Mouse (Mus musculus): ENCODE data around the gene Vash2. TPM values are rescaled to one million over a fixed set of nuclear protein-coding genes. Genes with fewer than 3 reads are reported as not detected.

Vash2 gene
- polyA plus RNA-seq (2015; fragmentation: Illumina TruSeq; extraction: RNeasy Lipid Tissue Mini Kit (QIAGEN cat#74804); ENCODE audit: insufficient read depth, low read depth, low replicate concordance) = not detected

DNA sequence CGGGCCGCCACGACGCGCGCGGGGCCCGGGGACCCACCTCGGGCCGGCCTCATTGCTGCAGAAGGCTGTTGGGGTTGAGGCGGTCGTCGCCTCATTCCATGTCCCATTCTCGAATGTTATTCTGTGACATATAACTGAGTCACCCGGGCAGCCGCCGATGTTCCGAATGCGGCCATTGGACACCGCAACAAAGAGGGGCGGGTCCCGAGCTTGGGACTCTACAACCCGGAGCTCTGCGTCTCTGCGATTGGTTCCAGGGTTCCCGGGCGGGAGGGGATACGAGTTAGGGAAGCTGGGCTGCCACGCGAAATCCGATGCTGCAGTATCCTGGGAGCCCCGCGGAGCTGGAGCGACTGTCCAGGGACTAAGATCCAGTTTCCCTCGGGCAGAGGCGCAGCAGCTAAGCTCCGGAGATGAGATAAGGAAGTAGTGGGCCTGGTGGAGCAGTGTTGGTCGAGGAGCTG is at the start of gene Vash2:
Gene Vash2, minus strand, starts transcription at position 197 of the 464 bp plus-strand sequence.

DNA sequence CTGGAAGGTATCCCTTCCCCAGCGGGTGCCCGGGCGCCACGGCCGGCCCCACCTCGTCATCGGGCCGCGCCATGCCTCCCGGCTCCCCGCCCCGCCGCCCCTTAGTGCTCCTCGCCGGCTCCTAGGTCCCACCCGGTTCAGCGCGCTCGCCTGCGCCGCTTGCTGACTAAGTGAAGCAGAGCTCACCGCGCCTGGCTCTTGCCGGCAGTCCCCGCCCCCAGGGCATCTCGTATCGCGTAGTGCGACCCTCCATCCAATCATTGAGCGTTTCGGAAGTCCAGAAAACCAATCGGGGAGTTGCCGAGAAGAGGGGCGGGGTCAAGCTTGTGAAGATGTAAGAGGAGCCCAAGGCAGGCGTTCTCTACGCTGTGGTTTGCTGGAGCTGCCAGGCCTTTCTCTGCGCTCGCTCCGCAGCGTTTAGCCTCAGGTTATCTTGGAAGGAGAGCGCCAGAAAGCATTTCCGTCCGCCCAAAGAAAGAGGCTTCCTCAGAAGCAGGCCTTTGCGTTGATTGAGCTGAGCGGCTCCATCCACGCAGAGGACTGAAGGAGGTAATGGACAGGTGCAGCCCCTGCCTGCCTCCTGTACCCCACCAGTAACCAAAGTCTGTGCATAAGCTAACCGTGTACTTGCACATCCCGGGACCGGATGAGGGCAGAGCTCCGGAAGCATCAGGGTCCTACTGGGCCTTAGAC is 47.1 kb upstream of the Vash2 start, which contains the start of gene Flvcr1:
Gene Flvcr1, minus strand, starts transcription at position 138 of the 693 bp plus-strand sequence.

DNA sequence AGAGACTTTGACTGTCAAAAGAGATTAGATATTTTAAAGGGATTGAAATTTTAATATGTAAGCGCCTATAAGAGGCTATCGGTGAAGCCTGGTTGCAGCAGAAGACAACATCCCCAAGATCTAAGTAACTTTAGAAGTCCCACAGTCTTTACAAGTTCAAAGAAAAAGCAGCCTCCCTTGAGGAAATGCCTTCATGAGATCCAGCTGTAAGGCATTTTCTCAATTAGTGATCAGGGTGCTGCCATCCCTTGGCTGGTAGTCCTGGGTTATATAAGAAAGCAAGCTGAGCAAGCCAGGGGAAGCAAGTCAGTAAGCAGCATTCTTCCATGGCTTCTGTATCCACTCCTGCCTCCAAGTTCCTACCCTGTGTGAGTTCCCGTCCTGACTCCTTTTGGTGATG is 54.3 kb downstream of the Vash2 start, which contains the start of gene Angel2:
Gene Angel2, plus strand, starts transcription at position 301 of the 400 bp plus-strand sequence.

DNA sequence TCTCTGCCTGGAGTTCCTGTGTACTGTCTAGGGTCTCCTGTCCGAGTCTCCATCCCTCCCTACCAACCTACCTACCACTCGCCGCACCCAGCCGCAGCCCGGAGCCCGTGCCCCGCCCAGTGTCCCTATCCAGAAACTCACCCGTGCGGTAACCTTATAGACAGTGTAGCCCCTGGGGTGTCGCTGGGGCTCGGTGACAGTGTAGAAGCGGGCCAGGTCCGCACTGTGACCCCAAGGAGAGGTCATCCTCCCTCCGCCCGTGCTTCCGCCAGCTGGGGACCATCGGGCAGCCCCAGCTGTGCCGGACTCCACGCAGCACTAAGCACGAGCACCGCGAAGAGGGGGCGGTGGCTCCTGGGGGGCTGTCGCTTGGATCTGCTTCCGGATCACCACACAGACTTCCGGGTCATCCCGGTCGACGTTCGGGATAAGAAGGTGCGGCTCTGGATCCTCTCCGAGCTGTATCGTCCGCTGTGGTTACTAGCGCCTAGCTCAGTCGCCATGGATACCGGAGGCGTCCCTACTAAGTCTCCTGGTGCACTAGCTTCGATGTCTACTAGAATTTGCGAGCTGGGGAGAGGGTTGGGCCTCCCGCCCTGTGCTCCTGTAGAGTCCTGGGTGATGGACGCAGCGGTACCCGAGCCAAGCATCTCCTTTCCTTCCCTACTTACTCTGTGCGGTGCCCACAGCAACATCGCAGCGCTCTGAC is 67.5 kb downstream of the Vash2 start, which contains the start of gene Rps6kc1:
Gene Rps6kc1, minus strand, starts transcription at position 356 of the 709 bp plus-strand sequence.

Other genes with a start within 250 kb of the Vash2 start
- 5.1 TPM for gene Rps6kc1, start 67.5 kb downstream of the Vash2 start, polyA plus RNA-seq (2015; fragmentation: Illumina TruSeq; extraction: RNeasy Lipid Tissue Mini Kit (QIAGEN cat#74804); ENCODE audit: insufficient read depth, low read depth, low replicate concordance)
- gene Angel2, start 54.2 kb downstream of the Vash2 start, polyA plus RNA-seq (2015; fragmentation: Illumina TruSeq; extraction: RNeasy Lipid Tissue Mini Kit (QIAGEN cat#74804); ENCODE audit: insufficient read depth, low read depth, low replicate concordance) = 7.1 TPM
- 3.6 TPM for gene Flvcr1, start 46.9 kb upstream of the Vash2 start, polyA plus RNA-seq (2015; fragmentation: Illumina TruSeq; extraction: RNeasy Lipid Tissue Mini Kit (QIAGEN cat#74804); ENCODE audit: insufficient read depth, low read depth, low replicate concordance)
- gene Spata45, start 57.3 kb upstream of the Vash2 start, polyA plus RNA-seq (2015; fragmentation: Illumina TruSeq; extraction: RNeasy Lipid Tissue Mini Kit (QIAGEN cat#74804); ENCODE audit: insufficient read depth, low read depth, low replicate concordance) = not detected
- 10.7 TPM for gene Tatdn3, start 83.6 kb upstream of the Vash2 start, polyA plus RNA-seq (2015; fragmentation: Illumina TruSeq; extraction: RNeasy Lipid Tissue Mini Kit (QIAGEN cat#74804); ENCODE audit: insufficient read depth, low read depth, low replicate concordance)
- not detected for gene Nsl1, start 83.7 kb upstream of the Vash2 start, polyA plus RNA-seq (2015; fragmentation: Illumina TruSeq; extraction: RNeasy Lipid Tissue Mini Kit (QIAGEN cat#74804); ENCODE audit: insufficient read depth, low read depth, low replicate concordance)
- 1.9 TPM for gene Batf3, start 118.6 kb upstream of the Vash2 start, polyA plus RNA-seq (2015; fragmentation: Illumina TruSeq; extraction: RNeasy Lipid Tissue Mini Kit (QIAGEN cat#74804); ENCODE audit: insufficient read depth, low read depth, low replicate concordance)
- gene Fam71a, start 185.5 kb upstream of the Vash2 start, polyA plus RNA-seq (2015; fragmentation: Illumina TruSeq; extraction: RNeasy Lipid Tissue Mini Kit (QIAGEN cat#74804); ENCODE audit: insufficient read depth, low read depth, low replicate concordance) = not detected
- 6.2 TPM for gene Atf3, start 238.7 kb upstream of the Vash2 start, polyA plus RNA-seq (2015; fragmentation: Illumina TruSeq; extraction: RNeasy Lipid Tissue Mini Kit (QIAGEN cat#74804); ENCODE audit: insufficient read depth, low read depth, low replicate concordance)